Mouse (Mus musculus) kidney, adult 2 months (tissue): ENCODE measurements around the gene Satb2.

Experiments used
- CTCF ChIP-seq: fragments of 200-500 bp; conservative IDR thresholded peaks from 2 replicates; pipeline ENCODE4 v1.5.1; 2011; ENCODE audit warnings: low read depth, mild to moderate bottlenecking, control low read depth, low read length, moderate library complexity, mixed read lengths; ENCODE audit not compliant: insufficient read depth, insufficient read length
- POLR2A ChIP-seq: fragments of 200-500 bp; IDR thresholded peaks from one replicate; pipeline ENCODE4 v1.6.1; 2011; ENCODE audit warnings: low read depth, low read length, control low read depth

DNA sequence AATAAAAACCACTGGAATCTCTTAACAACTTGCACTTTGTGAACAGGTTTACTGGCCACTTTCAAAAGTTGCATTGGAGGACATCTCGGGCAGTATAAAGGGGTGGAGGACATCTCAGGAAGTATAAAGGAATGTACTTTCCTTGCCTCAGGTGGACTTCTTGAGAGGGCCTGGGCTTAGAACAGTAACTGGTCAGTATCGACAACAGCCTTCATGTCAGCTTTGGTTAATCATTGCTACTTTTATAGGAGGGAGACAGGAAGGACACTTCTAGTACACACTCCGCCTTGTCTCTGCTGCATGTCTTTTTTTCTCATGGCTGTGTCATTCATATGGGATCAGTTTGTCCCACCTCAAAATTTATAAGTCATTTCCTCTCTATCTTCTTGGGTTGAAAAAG, 156.4 kb downstream of the Satb2 start:
- no peak for TF ChIP-seq POLR2A
- TF ChIP-seq CTCF, result no peak
